Mouse (Mus musculus): ENCODE measurements at regions not wholly inside any gene's neighbourhood (a gene's known extent, or its start where the extent isn't known, plus 50 kb on each side); places are given as distances from the start of the nearest gene placed in this dataset.

GRCm38 (mm10) chr13:83159969-83160368 is 343.9 kb upstream of the Mef2c start:
- H3K27ac ChIP-seq: no peak overlapping the region
- H3K36me3 ChIP-seq (ENCODE audit: inconsistent target): no peaks in the 10 kb centered on the region
- H3K4me3 ChIP-seq (ENCODE audit: inconsistent target): no peak overlapping the region
- WGBS (ENCODE audit: missing documents): 83% methylated on average over 2 of the region's 2 CpGs
- H3K79me2 ChIP-seq (ENCODE audit: inconsistent target): no peaks in the 10 kb centered on the region

- Histone ChIP-seq H3K79me2 (ENCODE audit: inconsistent target) (no peaks in the 10 kb centered on the region), H3K27ac (no peak overlapping the region), H3K36me3 (ENCODE audit: inconsistent target) (no peaks in the 10 kb centered on the region), H3K4me3 (ENCODE audit: inconsistent target) (no peak overlapping the region)
- WGBS (ENCODE audit: missing documents): 96% methylated on average over 4 of the region's 4 CpGs
These were observed 341.1 kb upstream of the Mef2c start for GRCm38 (mm10) chr13:83162761-83163160.

GRCm38 (mm10) chr13:83175086-83175485 is 328.7 kb upstream of the Mef2c start:
- no peaks in the 10 kb centered on the region for H3K79me2 ChIP-seq (ENCODE audit: inconsistent target)
- no peaks in the 10 kb centered on the region for H3K36me3 ChIP-seq (ENCODE audit: inconsistent target)
- H3K4me3 ChIP-seq (ENCODE audit: inconsistent target): no peak overlapping the region
- 90% methylated on average over 2 of the region's 2 CpGs for WGBS (ENCODE audit: missing documents)
- no peak overlapping the region for H3K27ac ChIP-seq

GRCm38 (mm10) chr13:83201931-83202671 is 301.7 kb upstream of the Mef2c start:
- Histone ChIP-seq H3K36me3 (ENCODE audit: inconsistent target) (no peaks in the 10 kb centered on the region), H3K79me2 (ENCODE audit: inconsistent target) (no peaks in the 10 kb centered on the region), H3K27ac (no peak overlapping the region), H3K4me3 (ENCODE audit: inconsistent target) (no peak overlapping the region)
- 100% methylated on average over 3 of the region's 3 CpGs for WGBS (ENCODE audit: missing documents)

- H3K27ac ChIP-seq: no peak overlapping the region
- 73% methylated on average over 1 of the region's 1 CpGs for WGBS (ENCODE audit: missing documents)
- no peak overlapping the region for H3K4me3 ChIP-seq (ENCODE audit: inconsistent target)
- H3K79me2 ChIP-seq (ENCODE audit: inconsistent target): no peaks in the 10 kb centered on the region
- H3K36me3 ChIP-seq (ENCODE audit: inconsistent target): no peaks in the 10 kb centered on the region
These were observed 297.2 kb upstream of the Mef2c start for GRCm38 (mm10) chr13:83206622-83207021.

GRCm38 (mm10) chr13:83207513-83207912 is 296.3 kb upstream of the Mef2c start:
- 85% methylated on average over 4 of the region's 4 CpGs for WGBS (ENCODE audit: missing documents)
- H3K27ac ChIP-seq: no peak overlapping the region
- H3K36me3 ChIP-seq (ENCODE audit: inconsistent target): no peaks in the 10 kb centered on the region
- H3K4me3 ChIP-seq (ENCODE audit: inconsistent target): no peak overlapping the region
- no peaks in the 10 kb centered on the region for H3K79me2 ChIP-seq (ENCODE audit: inconsistent target)

- no peaks in the 10 kb centered on the region for H3K36me3 ChIP-seq (ENCODE audit: inconsistent target)
- H3K4me3 ChIP-seq (ENCODE audit: inconsistent target): no peak overlapping the region
- no peaks in the 10 kb centered on the region for H3K79me2 ChIP-seq (ENCODE audit: inconsistent target)
- no peak overlapping the region for H3K27ac ChIP-seq
- 31% methylated on average over 5 of the region's 5 CpGs for WGBS (ENCODE audit: missing documents)
These were observed 295.7 kb upstream of the Mef2c start for GRCm38 (mm10) chr13:83208111-83208510.

- Histone ChIP-seq H3K79me2 (ENCODE audit: inconsistent target) (no peaks in the 10 kb centered on the region), H3K36me3 (ENCODE audit: inconsistent target) (no peaks in the 10 kb centered on the region), H3K4me3 (ENCODE audit: inconsistent target) (no peak overlapping the region), H3K27ac (no peak overlapping the region)
These were observed 289.0 kb upstream of the Mef2c start for GRCm38 (mm10) chr13:83214811-83215210.

- Histone ChIP-seq H3K4me3 (ENCODE audit: inconsistent target) (no peak overlapping the region), H3K27ac (no peak overlapping the region), H3K79me2 (ENCODE audit: inconsistent target) (no peaks in the 10 kb centered on the region), H3K36me3 (ENCODE audit: inconsistent target) (no peaks in the 10 kb centered on the region)
- 97% methylated on average over 3 of the region's 3 CpGs for WGBS (ENCODE audit: missing documents)
These were observed 287.4 kb upstream of the Mef2c start for GRCm38 (mm10) chr13:83216454-83216853.

- H3K36me3 ChIP-seq (ENCODE audit: inconsistent target): no peaks in the 10 kb centered on the region
- no peak overlapping the region for H3K4me3 ChIP-seq (ENCODE audit: inconsistent target)
- 100% methylated on average over 1 of the region's 1 CpGs for WGBS (ENCODE audit: missing documents)
- H3K79me2 ChIP-seq (ENCODE audit: inconsistent target): no peaks in the 10 kb centered on the region
- H3K27ac ChIP-seq: no peak overlapping the region
These were observed 251.4 kb upstream of the Mef2c start for GRCm38 (mm10) chr13:83252452-83252851.

- H3K4me3 ChIP-seq (ENCODE audit: inconsistent target): no peak overlapping the region
- no peak overlapping the region for H3K27ac ChIP-seq
- no peaks in the 10 kb centered on the region for H3K79me2 ChIP-seq (ENCODE audit: inconsistent target)
- 100% methylated on average over 1 of the region's 1 CpGs for WGBS (ENCODE audit: missing documents)
- no peaks in the 10 kb centered on the region for H3K36me3 ChIP-seq (ENCODE audit: inconsistent target)
These were observed 237.2 kb upstream of the Mef2c start for GRCm38 (mm10) chr13:83266591-83266990.

GRCm38 (mm10) chr13:83268663-83269062 is 235.2 kb upstream of the Mef2c start:
- Histone ChIP-seq H3K79me2 (ENCODE audit: inconsistent target) (no peaks in the 10 kb centered on the region), H3K4me3 (ENCODE audit: inconsistent target) (no peak overlapping the region), H3K27ac (no peak overlapping the region), H3K36me3 (ENCODE audit: inconsistent target) (no peaks in the 10 kb centered on the region)
- 44% methylated on average over 3 of the region's 3 CpGs for WGBS (ENCODE audit: missing documents)

GRCm38 (mm10) chr13:83278695-83279094 is 225.1 kb upstream of the Mef2c start:
- H3K4me3 ChIP-seq (ENCODE audit: inconsistent target): no peak overlapping the region
- H3K79me2 ChIP-seq (ENCODE audit: inconsistent target): no peaks in the 10 kb centered on the region
- no peak overlapping the region for H3K27ac ChIP-seq
- WGBS (ENCODE audit: missing documents): 67% methylated on average over 1 of the region's 1 CpGs
- H3K36me3 ChIP-seq (ENCODE audit: inconsistent target): no peaks in the 10 kb centered on the region

- Histone ChIP-seq H3K4me3 (ENCODE audit: inconsistent target) (no peak overlapping the region), H3K79me2 (ENCODE audit: inconsistent target) (no peaks in the 10 kb centered on the region), H3K27ac (no peak overlapping the region), H3K36me3 (ENCODE audit: inconsistent target) (no peaks in the 10 kb centered on the region)
- 98% methylated on average over 3 of the region's 3 CpGs for WGBS (ENCODE audit: missing documents)
These were observed 196.1 kb upstream of the Mef2c start for GRCm38 (mm10) chr13:83307696-83308095.

GRCm38 (mm10) chr13:83328488-83328887 is 175.3 kb upstream of the Mef2c start:
- WGBS (ENCODE audit: missing documents): 30% methylated on average over 4 of the region's 4 CpGs
- Histone ChIP-seq H3K4me3 (ENCODE audit: inconsistent target) (no peak overlapping the region), H3K27ac (no peak overlapping the region), H3K79me2 (ENCODE audit: inconsistent target) (no peaks in the 10 kb centered on the region), H3K36me3 (ENCODE audit: inconsistent target) (no peaks in the 10 kb centered on the region)

- Histone ChIP-seq H3K36me3 (ENCODE audit: inconsistent target) (no peaks in the 10 kb centered on the region), H3K27ac (no peak overlapping the region), H3K79me2 (ENCODE audit: inconsistent target) (no peaks in the 10 kb centered on the region), H3K4me3 (ENCODE audit: inconsistent target) (no peak overlapping the region)
- 82% methylated on average over 5 of the region's 5 CpGs for WGBS (ENCODE audit: missing documents)
These were observed 170.1 kb upstream of the Mef2c start for GRCm38 (mm10) chr13:83333728-83334127.
